In the genomic region with DNA sequence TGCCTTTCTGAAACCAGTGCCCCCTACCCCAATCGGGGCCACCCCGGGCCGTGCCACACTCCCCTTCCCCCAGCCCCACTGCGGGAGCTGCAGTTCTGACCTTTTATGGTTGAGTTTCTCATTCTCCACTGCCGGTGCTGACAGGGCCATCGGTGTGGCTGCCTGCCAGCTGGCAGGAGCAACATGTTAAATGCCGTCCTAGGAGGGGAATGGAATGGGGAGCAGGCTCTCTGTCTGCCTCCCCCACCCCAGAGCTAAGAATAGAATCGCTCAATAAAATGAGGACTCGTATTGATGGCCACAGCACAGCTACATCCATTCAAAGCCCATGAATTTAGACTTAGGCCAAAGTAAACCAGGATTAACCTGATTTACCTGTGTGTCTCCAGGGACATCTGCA, we compare ENCODE assay signal across 8 mouse cellular contexts.
DNase-seq lines count a peak whose midpoint lies in the region; ATAC-seq and TF ChIP-seq lines count a peak whose summit lies in the region.

No protein-coding gene starts in this region.

- H3K4me2 ChIP-seq in neural tube, embryonic 11.5 days (ENCODE audit: low read depth), result no peak overlapping the region
- H3K4me2 ChIP-seq in hindbrain, postnatal 0 days (ENCODE audit: low read depth, low read length), result no peak overlapping the region
- no peak overlapping the region for H3K4me2 ChIP-seq in liver, embryonic 13.5 days
- H3K4me2 ChIP-seq in stomach, embryonic 14.5 days (replicated peaks; ENCODE audit: low read depth, low read length), result no peak overlapping the region

- ATAC-seq in neural tube, embryonic 11.5 days (ENCODE audit: insufficient read depth, low FRiP score, low TSS enrichment), result no peak
- peak; percentile 45; the same call in 1 of the 2 replicates for ATAC-seq in hindbrain, postnatal 0 days
- no peak; the same call in 1 of the 2 replicates for ATAC-seq in liver, embryonic 13.5 days (ENCODE audit: low read depth)
- peak; percentile 60; the same call in 1 of the 2 replicates for ATAC-seq in stomach, embryonic 14.5 days (ENCODE audit: insufficient number of reproducible peaks, insufficient read depth, low FRiP score, low read depth)

- H3K4me1 ChIP-seq in neural tube, embryonic 11.5 days (ENCODE audit: control insufficient read depth, insufficient read depth, low read length), result no peaks in the 10 kb centered on the region
- peaks cover 10% of the 10 kb centered on the region for H3K4me1 ChIP-seq in hindbrain, postnatal 0 days (ENCODE audit: insufficient read depth, low read length)
- H3K4me1 ChIP-seq in liver, embryonic 13.5 days (replicated peaks), result peaks cover 25% of the 10 kb centered on the region
- peaks cover 51% of the 10 kb centered on the region for H3K4me1 ChIP-seq in stomach, embryonic 14.5 days (ENCODE audit: control insufficient read depth, insufficient read depth, low read length)

- no peak for TF ChIP-seq CTCF in hindbrain, postnatal 0 days (IDR thresholded peaks at IDR 0.05; ENCODE audit: low read depth)

- no peaks in the 10 kb centered on the region for H3K27me3 ChIP-seq in neural tube, embryonic 11.5 days (ENCODE audit: control insufficient read depth, insufficient read depth, low read length)
- no peaks in the 10 kb centered on the region for H3K27me3 ChIP-seq in hindbrain, postnatal 0 days (ENCODE audit: insufficient read depth, low read length)
- no peaks in the 10 kb centered on the region for H3K27me3 ChIP-seq in liver, embryonic 13.5 days
- H3K27me3 ChIP-seq in stomach, embryonic 14.5 days (ENCODE audit: control insufficient read depth, insufficient read depth, low read length), result no peaks in the 10 kb centered on the region

- 22% methylated on average over 9 of the region's 9 CpGs for WGBS in neural tube, embryonic 11.5 days
- 19% methylated on average over 9 of the region's 9 CpGs for WGBS in hindbrain, postnatal 0 days
- 58% methylated on average over 9 of the region's 9 CpGs for WGBS in liver, embryonic 13.5 days (ENCODE audit: insufficient replicate concordance)
- 11% methylated on average over 9 of the region's 9 CpGs for WGBS in stomach, embryonic 14.5 days

- no peaks in the 10 kb centered on the region for H3K9me3 ChIP-seq in neural tube, embryonic 11.5 days (ENCODE audit: control insufficient read depth, low read length)
- H3K9me3 ChIP-seq in hindbrain, postnatal 0 days (ENCODE audit: low read length), result 0 out of 2 replicates have a peak, but pooled peaks cover 2% of the 10 kb centered on the region
- H3K9me3 ChIP-seq in liver, embryonic 13.5 days (replicated peaks), result no peaks in the 10 kb centered on the region
- no peaks in the 10 kb centered on the region for H3K9me3 ChIP-seq in stomach, embryonic 14.5 days (ENCODE audit: control insufficient read depth, low read depth, low read length)

- H3K27ac ChIP-seq in neural tube, embryonic 11.5 days (ENCODE audit: low read depth, low read length), result no peak overlapping the region
- no peak overlapping the region for H3K27ac ChIP-seq in hindbrain, postnatal 0 days
- H3K27ac ChIP-seq in liver, embryonic 13.5 days, result peak overlapping the region; percentile 2; the same call in 1 of the 2 replicates
- peak overlapping the region; percentile 82 for H3K27ac ChIP-seq in stomach, embryonic 14.5 days (ENCODE audit: low read length)

- DNase-seq in neural tube, embryonic 11.5 days (ENCODE audit: low spot score), result peak; percentile 22
- DNase-seq in neural tube, embryonic 10.5 days (ENCODE audit: extremely low spot score, low spot score), result no peak
- peak; percentile 43 to 53 for DNase-seq in gastrocnemius, adult 8-10 months (ENCODE audit: low spot score in 2 of 2)
- DNase-seq in hindbrain, postnatal 0 days (ENCODE audit: low spot score), result peak; percentile 73
- DNase-seq in liver, embryonic 13.5 days, result no peak
- DNase-seq in layer of hippocampus, adult 9-10 months (ENCODE audit: low spot score), result no peak
- no peak for DNase-seq in frontal cortex, postnatal 25 days (ENCODE audit: low spot score in 2 of 2)

- no peak overlapping the region for H3K9ac ChIP-seq in neural tube, embryonic 11.5 days (ENCODE audit: low read length)
- no peak overlapping the region for H3K9ac ChIP-seq in hindbrain, postnatal 0 days (replicated peaks; ENCODE audit: low read length)
- no peak overlapping the region for H3K9ac ChIP-seq in liver, embryonic 13.5 days
- H3K9ac ChIP-seq in stomach, embryonic 14.5 days (replicated peaks; ENCODE audit: low read depth, low read length), result no peak overlapping the region

- H3K36me3 ChIP-seq in neural tube, embryonic 11.5 days (ENCODE audit: control insufficient read depth, insufficient read depth, low read length), result no peaks in the 10 kb centered on the region
- no peaks in the 10 kb centered on the region for H3K36me3 ChIP-seq in hindbrain, postnatal 0 days (ENCODE audit: insufficient read depth, low read length)
- H3K36me3 ChIP-seq in liver, embryonic 13.5 days, result no peaks in the 10 kb centered on the region; the same call in 1 of the 2 replicates
- H3K36me3 ChIP-seq in stomach, embryonic 14.5 days (ENCODE audit: control insufficient read depth, insufficient read depth, low read length), result peaks cover 4% of the 10 kb centered on the region

- H3K4me3 ChIP-seq in neural tube, embryonic 11.5 days (ENCODE audit: low read depth, low read length), result no peak overlapping the region
- no peak overlapping the region for H3K4me3 ChIP-seq in hindbrain, postnatal 0 days (ENCODE audit: low read length)
- no peak overlapping the region for H3K4me3 ChIP-seq in liver, embryonic 13.5 days (replicated peaks)
- no peak overlapping the region for H3K4me3 ChIP-seq in stomach, embryonic 14.5 days (ENCODE audit: low read depth, low read length)

Comparison
In these comparisons a context has a peak if more than half of its experiments do, and no peak if none do; other contexts are left out.
1. DNase-seq: peak in neural tube, embryonic 11.5 days (single experiment), gastrocnemius, adult 8-10 months (2 of 2) and hindbrain, postnatal 0 days (single experiment); none in neural tube, embryonic 10.5 days (single experiment), liver, embryonic 13.5 days (single experiment), layer of hippocampus, adult 9-10 months (single experiment) and frontal cortex, postnatal 25 days (0 of 2).
2. ATAC-seq: peak in hindbrain, postnatal 0 days (single experiment) and stomach, embryonic 14.5 days (single experiment); none in neural tube, embryonic 11.5 days (single experiment) and liver, embryonic 13.5 days (single experiment).
3. H3K27ac ChIP-seq: peak in liver, embryonic 13.5 days (single experiment) and stomach, embryonic 14.5 days (single experiment); none in neural tube, embryonic 11.5 days (single experiment) and hindbrain, postnatal 0 days (single experiment).